Mouse (Mus musculus) mesoderm, embryonic 11.5 days (tissue): ENCODE results near the gene Stau1.

ENCODE experiments used
- DNase-seq: peaks from one replicate; pipeline ENCODE4 v3.0.0-alpha.2; 2012; ENCODE audit warnings: low read depth, low spot score

Gene Stau1

DNA sequence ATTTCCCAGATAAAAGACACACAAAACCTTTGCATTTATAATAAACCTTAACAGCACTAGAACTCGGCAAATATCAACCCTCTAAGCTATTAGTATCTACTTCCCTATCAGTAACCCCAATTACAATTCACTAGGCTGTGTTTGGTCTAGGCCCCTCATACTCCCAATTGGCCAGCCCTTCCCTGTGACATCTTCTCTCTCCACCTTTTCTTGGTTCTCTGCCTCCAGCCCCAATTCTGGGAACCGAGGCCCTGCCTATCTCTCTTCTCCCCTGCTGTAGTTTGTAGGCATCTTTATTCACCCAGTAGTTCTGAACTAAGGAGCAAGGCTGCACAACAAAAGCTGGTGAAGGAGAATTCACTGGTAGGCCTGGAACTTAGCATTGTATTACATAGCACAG, 72.1 kb downstream of the Stau1 start:
- DNase-seq, result no peak

DNA sequence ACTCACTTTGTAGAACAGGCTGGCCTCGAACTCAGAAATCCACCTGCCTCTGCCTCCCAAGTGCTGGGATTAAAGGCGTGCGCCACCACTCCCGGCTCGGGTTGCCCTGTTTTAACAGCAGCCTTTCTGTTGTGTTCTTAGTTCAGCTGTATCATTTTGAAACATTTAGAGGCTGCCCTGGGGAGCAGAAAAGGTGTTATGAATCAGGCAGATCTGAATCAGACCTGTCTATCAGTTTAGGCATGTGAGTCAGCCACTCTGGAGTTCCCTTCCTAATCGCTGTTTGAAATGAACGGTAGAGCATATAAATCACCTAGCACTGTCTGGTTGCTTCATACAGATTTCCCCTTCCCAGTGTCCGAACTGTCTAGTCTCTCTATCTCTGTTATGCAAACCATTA, 85.6 kb downstream of the Stau1 start:
- DNase-seq, result no peak

- DNase-seq, result no peak
Observed at GRCm38 (mm10) chr2:166909729-166910128, 86.4 kb downstream of the Stau1 start.

DNA sequence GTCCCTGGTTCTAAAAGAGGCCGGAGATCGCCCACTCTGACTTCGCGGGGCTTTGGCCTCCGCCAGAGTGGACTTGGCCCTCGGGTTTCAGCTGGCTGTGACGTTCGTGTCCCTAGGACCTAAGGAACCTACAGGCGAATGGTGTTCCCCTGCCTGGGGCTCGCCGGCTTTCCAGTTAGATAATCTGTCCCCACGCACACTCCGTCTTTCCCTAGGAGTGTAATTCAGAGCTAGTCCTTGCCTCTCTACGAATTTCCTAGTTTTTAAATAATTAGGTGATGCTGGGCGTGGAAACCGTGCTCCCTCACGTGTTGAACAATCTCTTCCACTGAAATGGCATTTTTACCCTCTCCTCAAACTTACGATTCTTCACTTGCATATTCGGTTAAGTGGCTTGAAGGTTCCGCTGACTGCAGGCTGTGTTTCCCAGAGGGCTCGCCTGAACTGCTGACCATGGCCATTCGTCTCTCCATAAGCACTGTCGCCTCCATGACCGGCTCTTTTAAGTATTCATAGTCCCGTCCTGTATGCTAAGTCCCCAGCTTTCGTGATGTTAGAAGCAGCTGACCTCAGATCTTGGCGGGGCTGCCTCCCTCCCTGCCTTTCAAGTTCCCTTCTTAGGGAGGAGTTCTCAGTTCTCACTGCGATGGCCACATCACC, 89.4 kb downstream of the Stau1 start:
- no peak for DNase-seq

DNA sequence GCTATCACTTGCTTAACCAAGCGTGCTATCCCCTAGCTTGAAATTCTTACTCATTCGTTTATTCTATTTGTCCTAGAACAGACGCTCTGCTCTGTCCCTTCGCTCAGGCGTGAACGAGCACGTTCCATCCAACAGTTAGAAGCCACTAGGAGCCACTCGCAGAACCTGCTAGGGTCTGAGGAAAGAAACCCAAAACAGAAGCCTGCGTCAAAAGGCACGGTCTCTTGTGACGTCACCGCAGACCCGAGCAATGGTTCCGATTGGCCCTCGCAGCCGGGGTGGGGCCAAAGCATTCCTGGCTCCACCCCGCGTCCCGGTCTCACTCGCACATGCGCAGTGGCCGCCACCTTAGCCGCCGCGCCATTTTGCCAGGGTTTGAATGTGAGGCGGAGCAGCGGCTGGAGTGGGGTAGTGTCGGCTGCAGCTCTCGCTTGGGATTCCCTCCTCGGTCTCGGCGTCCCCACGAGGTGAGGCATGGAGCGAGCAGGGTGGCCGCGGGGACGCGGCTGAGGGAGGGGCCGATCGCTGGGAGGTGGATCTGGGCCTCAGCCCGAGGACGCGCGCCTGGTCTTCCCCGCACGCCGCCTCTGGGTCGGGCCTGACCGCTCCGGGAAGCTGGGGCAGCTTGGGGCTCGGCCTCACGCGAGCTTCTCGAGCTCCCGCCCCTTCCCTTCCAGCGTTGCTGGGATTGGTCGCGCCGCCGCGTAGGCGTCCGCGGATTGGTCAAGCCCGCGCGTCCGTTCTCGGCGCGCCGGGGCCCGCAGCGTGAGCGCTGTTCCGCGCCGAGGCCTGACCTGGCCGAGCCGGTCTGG, 90.2 kb downstream of the Stau1 start, which contains the start of gene Cse1l:
Cse1l (plus strand) TSS at position 330 of the 812 bp plus-strand sequence.
- DNase-seq, result peak; percentile 99

- DNase-seq, result no peak
Observed at GRCm38 (mm10) chr2:166903719-166904282, 92.3 kb downstream of the Stau1 start.

GRCm38 (mm10) chr2:166900792-166901505, 95.2 kb downstream of the Stau1 start:
- no peak for DNase-seq

DNA sequence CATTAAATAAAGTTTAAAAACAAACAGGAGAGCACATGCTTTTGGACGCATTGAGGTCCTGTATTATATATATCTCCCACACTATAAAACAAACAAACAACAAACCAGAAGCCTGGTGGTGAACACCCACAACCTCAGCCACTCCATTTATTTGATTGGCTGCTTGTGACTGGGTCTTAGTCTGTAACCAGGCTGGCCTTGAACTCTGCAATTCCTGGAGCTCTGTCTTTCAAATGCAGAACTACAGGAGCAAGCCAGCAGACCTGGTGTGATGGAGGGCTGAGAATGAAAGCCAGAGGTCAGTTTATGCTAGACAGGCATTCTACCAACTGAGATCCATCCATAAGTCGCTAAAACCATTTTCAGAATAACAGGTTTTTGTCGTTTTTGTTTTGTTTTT, 96.4 kb downstream of the Stau1 start:
- DNase-seq, result no peak

GRCm38 (mm10) chr2:166899161-166899560, 96.9 kb downstream of the Stau1 start:
- DNase-seq, result no peak
